Mouse (Mus musculus) bone marrow, adult 2 months (tissue): ENCODE measurements around the gene Uvrag.

Experiments used
- CTCF ChIP-seq: fragments of 200-500 bp; IDR thresholded peaks from 2 replicates; pipeline ENCODE4 v1.5.1; 2011; ENCODE audit warnings: low read length, control low read depth; ENCODE audit not compliant: control insufficient read depth, insufficient read depth
- POLR2A ChIP-seq: fragments of 200-500 bp; IDR thresholded peaks from 2 replicates; pipeline ENCODE4 v1.6.1; 2011; ENCODE audit warnings: low read depth, mild to moderate bottlenecking, control low read depth, low read length, borderline replicate concordance; ENCODE audit not compliant: control insufficient read depth

DNA sequence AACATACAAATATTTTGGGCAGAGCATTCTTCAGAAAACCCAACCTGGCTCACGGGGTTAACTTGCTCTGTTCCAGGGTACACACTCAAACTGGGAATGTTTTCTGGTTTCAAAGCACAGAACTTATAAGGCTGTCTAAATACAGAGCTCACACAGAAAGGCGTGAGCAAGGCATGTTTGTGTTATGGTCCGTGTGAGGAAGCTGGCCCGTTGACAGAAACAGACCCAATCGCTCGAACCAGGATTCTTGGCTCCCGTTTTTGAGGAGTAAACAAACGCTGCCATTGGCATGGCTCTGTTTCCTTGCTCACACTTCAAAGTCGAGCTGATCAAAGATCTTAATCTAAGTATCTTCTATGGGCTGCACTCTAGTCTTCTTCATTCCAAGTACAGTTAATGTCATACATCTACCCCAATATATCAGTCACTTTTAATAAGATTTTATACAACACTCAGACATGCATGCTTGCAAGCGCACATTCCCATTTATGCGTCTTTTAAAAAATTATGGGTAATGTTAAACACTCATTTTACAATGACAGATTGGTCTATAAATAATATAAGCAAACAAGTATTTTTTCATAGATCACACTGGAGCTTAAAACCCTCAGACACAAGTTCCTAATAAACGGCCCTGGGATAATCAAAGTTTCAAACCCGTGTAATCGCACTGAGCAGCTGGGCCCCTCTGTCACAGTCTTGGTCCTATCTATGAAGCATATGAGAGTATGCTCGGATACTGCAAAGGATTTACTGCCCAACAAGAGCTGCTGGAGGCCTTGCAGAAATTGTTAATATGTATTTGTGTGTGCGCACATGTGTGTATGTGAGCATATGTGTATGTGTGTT, 133.2 kb downstream of the Uvrag start:
- TF ChIP-seq POLR2A (no peak), CTCF (no peak)
